Mouse (Mus musculus) neutrophil, adult 5-6 weeks (primary cell): ENCODE results near the gene Hoxb1. TPM values are rescaled to one million over a fixed set of nuclear protein-coding genes. Genes with fewer than 3 reads are reported as not detected.

Experiments used
- ATAC-seq: fragments of 151-379, 151-347 bp; 2 replicates; pipeline ENCODE4 v1.8.0; 2017; ENCODE audit warnings: mild to moderate bottlenecking, moderate TSS enrichment; ENCODE audit not compliant: insufficient number of reproducible peaks, poor library complexity, low FRiP score, severe bottlenecking; ENCODE audit errors: extremely low read depth
- total RNA-seq: library from RNA; stranded (forward); fragments of 200-1000 nt; gene quantifications from 2 replicates; pipeline ENCODE4 v1.2.3, GENCODE M21; 2017

The Hoxb1 gene
- total RNA-seq, 1 experiment from 2014 or later: not detected

- no peak for ATAC-seq
Observed at GRCm38 (mm10) chr11:96347717-96348116, 17.8 kb upstream of the Hoxb1 start.

DNA sequence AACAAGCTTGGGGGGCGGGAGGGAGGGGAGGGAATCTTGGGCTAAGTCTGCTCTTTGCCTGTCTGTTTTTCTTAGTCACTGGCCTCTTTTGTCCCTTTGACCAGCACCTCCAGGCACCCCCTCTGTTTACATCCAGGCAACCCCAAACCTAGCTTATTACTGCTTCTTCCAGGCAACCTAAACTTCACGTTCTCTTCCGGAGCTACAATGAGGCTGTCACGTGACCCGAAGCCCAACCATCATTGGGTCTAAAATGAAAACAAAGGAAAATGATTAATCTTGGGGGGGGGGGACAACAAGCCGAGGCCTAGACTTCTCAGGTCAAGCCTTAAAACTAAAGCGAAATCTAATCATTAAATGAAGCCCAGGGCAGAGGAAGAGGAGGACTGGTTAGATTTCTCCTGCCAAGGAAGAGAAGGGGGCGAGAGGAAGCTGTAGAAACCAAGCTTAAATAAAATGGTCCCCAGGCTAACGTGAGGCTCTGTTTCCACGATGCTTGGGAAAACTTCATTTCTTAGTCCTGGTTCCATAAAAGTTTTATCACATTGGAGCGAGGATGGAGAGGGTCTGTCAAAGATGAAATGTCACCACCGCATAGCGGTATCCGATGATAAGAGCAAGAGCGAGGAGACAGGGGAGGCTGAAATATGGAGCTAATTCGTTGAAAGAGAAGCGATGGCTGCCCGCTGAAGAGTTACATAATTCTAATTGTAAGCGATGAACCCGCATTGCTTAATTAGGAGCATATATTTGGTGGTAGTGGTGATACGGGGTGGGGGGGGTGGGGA, 17.2 kb upstream of the Hoxb1 start:
- no peak for ATAC-seq

GRCm38 (mm10) chr11:96348988-96349387, 16.6 kb upstream of the Hoxb1 start:
- ATAC-seq: no peak

GRCm38 (mm10) chr11:96349491-96350340, 15.8 kb upstream of the Hoxb1 start:
- ATAC-seq: no peak

DNA sequence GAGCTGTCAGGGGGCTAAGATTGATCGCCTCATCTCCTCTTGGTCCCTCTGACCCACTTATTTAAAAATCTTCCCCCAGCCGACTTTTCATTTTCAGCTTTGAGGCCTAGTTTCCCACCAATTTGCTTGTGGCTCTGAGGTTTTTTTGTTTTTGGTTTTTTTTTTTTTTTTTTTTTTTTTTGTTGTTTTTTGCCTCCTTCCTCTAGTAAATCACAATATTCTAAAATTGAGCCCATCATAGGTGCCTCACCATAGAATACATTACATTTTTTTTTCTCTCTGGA, 15.3 kb upstream of the Hoxb1 start, which contains the start of gene Hoxb2:
Hoxb2 (plus strand) TSS at position 185 of the 284 bp plus-strand sequence.
- no peak for ATAC-seq

DNA sequence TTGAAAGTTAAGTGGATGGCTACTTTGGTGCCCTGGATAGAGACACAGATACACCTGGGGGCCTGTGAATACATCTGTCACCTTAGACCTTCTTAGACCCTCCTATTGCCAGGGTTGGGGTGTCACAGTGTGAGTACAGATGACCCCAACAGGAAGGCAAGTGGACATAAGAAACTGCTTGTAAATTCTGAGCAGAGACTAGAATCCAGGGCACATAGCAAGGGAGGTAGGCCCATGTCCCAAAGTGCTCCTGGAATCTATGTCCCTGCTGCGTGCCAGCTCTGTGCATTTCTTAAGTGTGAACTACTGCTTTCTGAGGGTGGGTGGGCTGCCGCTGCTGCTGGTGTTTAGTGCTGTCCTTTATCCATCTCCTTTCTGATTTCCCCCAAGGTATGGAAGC, 14.8 kb upstream of the Hoxb1 start:
- ATAC-seq: no peak

DNA sequence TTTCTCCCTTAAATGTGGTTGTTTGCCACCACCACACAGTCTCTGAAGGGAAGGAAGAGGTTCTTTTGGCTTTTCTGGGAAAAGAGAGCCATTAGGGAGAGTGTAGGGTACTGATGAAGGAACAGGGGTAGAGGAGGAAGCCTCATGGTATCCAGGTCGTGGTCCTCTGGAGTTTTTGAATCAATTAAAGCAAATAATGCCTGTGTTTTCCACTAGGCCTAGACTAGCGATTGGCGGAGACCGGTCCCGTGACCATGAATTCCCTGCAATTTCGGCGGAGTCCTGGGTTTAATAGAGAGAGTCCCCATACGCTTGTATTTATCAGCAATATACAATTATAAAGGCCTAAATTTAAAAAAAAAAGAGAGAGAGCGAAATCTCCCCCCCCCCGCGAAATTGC, 14.2 kb upstream of the Hoxb1 start:
- no peak for ATAC-seq

GRCm38 (mm10) chr11:96351831-96352230, 13.7 kb upstream of the Hoxb1 start:
- ATAC-seq: no peak

- ATAC-seq: 0 out of 2 replicates have a peak, but pooled peaks have one; percentile 16
Observed at GRCm38 (mm10) chr11:96352691-96353521, 12.6 kb upstream of the Hoxb1 start.

- no peak for ATAC-seq
Observed at GRCm38 (mm10) chr11:96353522-96353841, 12.1 kb upstream of the Hoxb1 start.

DNA sequence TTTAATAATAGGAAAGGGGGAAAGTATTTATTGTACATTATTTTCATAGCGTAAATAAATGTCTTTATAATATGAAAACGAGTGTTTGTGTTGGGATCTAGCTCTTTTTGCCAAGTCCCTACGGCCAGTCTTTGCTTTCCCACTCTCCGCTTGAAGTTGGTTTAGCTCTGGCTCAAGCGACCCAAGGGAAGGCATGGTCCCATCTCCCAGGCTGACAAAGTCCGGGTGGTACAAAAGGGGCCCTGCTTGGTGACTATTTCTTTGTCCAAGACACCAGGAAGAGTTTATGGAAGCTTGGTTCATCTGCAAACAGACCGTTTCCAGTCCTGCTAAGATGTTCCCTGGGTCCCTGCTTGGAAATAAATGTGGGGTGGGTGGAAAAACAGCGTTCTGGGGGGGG, 11.6 kb upstream of the Hoxb1 start:
- no peak for ATAC-seq

DNA sequence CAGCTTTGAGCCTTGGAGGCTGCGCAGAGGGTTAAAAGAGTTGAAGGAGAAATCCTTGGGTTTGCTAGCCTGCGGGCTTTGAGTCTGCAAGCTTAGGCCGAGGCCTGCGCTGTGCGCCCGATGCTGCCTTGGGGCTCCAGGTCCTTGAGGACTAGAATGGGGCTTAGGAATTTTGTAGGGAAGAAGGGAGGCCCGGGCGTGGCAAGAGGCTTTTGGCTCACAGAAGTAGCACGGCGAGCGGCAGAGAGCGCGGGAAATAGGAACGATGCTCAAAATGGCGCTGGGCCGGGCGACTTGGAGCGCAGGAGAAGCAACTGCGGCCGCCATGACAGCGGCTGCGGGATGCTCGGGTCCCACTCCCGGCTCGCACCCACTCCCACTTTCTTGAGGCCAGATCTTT, 11.2 kb upstream of the Hoxb1 start:
- no peak for ATAC-seq

DNA sequence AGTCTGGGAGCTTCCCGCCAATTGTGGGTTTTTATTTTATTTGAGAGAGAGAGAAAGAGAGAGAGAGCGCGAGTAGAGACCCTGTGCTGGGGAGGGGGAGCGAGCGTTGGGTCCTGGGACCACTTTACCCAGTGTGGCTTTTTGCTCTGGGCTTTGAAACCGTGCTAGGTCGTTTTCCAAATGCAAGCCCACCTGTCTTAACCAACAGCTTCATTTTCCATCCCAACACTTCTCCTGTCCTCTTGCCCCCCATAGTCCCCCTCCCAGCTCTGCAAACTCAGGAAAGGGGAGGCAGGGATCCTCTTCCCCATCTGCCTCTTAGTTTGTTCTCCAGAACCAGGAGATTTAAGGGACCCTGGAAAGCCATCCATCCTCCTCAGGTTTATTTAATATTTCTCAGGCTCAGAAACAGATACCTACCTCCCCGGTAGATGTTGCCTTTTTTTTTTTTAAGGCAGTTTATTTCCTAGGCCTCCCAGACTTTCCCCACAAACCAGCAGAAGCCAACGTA, 10.7 kb upstream of the Hoxb1 start:
- no peak for ATAC-seq

GRCm38 (mm10) chr11:96363807-96364206, 1.7 kb upstream of the Hoxb1 start:
- no peak for ATAC-seq

DNA sequence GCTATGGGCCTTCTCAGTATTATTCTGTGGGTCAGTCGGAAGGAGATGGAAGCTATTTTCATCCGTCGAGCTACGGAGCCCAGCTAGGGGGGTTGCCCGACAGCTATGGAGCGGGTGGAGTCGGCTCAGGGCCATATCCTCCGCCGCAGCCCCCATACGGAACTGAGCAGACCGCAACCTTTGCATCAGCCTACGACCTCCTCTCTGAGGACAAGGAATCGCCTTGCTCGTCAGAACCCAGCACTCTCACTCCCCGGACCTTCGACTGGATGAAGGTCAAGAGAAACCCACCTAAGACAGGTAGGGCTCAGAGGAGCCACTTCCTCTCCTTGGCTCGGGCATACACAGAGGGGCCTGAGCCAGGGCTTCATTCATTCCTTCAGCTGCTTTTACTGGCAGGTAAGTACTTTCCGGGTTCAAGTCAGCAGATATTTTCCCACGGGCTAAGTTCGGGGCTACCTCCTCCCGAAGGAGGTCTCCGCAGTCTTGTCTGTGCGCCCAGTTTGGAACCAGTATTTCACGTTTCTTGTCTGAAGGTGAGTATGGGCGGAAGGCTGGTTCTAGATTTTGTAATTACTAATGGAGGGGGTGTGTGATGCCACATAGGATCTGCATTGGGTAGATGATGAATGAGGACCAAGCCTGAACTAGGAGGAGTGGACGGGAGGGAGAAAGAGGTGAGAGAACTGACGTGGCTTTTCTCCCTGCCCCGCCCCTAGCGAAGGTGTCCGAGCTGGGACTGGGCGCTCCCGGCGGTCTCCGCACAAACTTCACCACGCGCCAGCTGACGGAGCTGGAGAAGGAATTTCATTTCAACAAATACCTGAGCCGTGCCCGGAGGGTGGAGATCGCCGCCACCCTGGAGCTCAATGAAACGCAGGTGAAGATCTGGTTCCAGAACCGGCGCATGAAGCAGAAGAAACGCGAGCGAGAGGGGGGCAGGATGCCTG, 815 bp downstream of the Hoxb1 start:
- ATAC-seq: no peak

DNA sequence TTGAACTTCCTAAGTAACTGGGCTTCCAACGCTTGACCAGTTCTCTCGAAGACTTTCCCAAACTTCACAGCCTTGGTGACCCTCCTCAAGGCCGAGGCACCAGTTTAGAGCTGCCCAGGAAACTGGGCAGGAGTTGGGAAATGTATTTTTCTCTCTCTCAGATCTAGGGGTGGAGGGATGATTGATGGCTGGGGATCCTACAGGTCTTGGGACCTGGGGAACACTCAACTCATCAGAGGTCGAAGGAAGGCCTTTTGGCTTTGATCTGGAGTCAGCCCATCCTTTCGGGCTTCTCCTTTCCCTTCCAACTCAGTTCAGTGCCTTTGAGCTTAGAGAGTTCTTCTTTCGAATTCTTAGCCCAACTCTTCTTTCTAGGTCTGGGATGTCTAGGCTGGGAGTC, 1.6 kb downstream of the Hoxb1 start:
- no peak for ATAC-seq

- ATAC-seq: no peak
Observed at GRCm38 (mm10) chr11:96368686-96369085, 3.1 kb downstream of the Hoxb1 start.

- no peak for ATAC-seq
Observed at GRCm38 (mm10) chr11:96369140-96369539, 3.6 kb downstream of the Hoxb1 start.
